15 mouse cellular contexts compared by ENCODE assay signal in the genomic region with DNA sequence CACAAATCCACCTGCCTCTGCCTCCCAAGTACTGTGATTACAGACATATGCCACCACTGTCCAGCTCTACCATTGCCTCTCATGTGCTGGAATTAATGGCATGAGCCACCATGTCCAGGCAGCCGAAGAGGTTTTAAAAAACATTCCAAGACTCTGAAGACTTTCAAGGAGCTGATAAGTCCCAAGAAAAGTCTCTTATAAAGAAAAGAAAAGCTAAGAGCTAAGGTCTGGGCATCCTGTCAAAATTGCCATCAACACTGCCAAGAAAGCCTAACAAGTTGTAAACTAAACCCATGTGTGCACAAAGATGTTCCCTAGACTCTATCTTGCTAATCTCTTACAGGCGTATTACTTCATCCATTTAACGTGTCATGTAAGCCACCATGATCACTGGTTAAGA. TPM values are rescaled to one million over a fixed set of nuclear protein-coding genes. Genes with fewer than 3 reads are reported as not detected.
DNase-seq lines count a peak whose midpoint lies in the region; ATAC-seq and TF ChIP-seq lines count a peak whose summit lies in the region.
"Had no signal": no experiment of that assay in that cellular context is flagged by ENCODE, and none has a peak within 500 bp of the region (broad histone marks: within the 10 kb centered on the region; RNA-seq: fewer than 3 reads in every experiment).

No protein-coding gene starts in this region.

- H3K4me1 ChIP-seq in heart, embryonic 10.5 days, result no peaks in the 10 kb centered on the region
- peaks cover 2% of the 10 kb centered on the region; the same call in 1 of the 2 replicates for H3K4me1 ChIP-seq in embryonic fibroblast, embryonic 13.5 days (ENCODE audit: control insufficient read depth, insufficient read depth, low read length)
- H3K4me1 ChIP-seq in hindbrain, embryonic 13.5 days (replicated peaks), result no peaks in the 10 kb centered on the region
- no peaks in the 10 kb centered on the region for H3K4me1 ChIP-seq in midbrain, embryonic 11.5 days (ENCODE audit: control insufficient read depth, insufficient read depth, low read length)
- H3K4me1 ChIP-seq: forebrain, embryonic 10.5 days; kidney, embryonic 15.5 days; midbrain, embryonic 15.5 days had no signal

- 82% methylated on average over 3 of the region's 3 CpGs for WGBS in heart, embryonic 10.5 days
- 95% methylated on average over 3 of the region's 3 CpGs for WGBS in hindbrain, embryonic 13.5 days
- WGBS in midbrain, embryonic 11.5 days, result 92% methylated on average over 3 of the region's 3 CpGs

- no peak overlapping the region for H3K4me2 ChIP-seq in hindbrain, embryonic 13.5 days
- H3K4me2 ChIP-seq in midbrain, embryonic 11.5 days, result no peak overlapping the region
- H3K4me2 ChIP-seq: kidney, embryonic 15.5 days; liver, embryonic 11.5 days; midbrain, embryonic 15.5 days had no signal

- TF ChIP-seq POLR2A in embryonic fibroblast, embryonic 13.5 days (IDR thresholded peaks at IDR 0.05; ENCODE audit: low read depth, low read length), result no peak

- no peaks in the 10 kb centered on the region for H3K9me3 ChIP-seq in heart, embryonic 10.5 days
- H3K9me3 ChIP-seq in hindbrain, embryonic 13.5 days, result no peaks in the 10 kb centered on the region
- H3K9me3 ChIP-seq in midbrain, embryonic 11.5 days (ENCODE audit: control insufficient read depth, low read length), result no peaks in the 10 kb centered on the region
- H3K9me3 ChIP-seq: forebrain, embryonic 10.5 days; kidney, embryonic 15.5 days; midbrain, embryonic 15.5 days had no signal

- intact Hi-C loops in heart, postnatal 14 days (cut with DNase I), result no loop called here

- peaks cover 61% of the 10 kb centered on the region for H3K36me3 ChIP-seq in heart, embryonic 10.5 days
- peaks cover 48% of the 10 kb centered on the region for H3K36me3 ChIP-seq in hindbrain, embryonic 13.5 days
- H3K36me3 ChIP-seq in midbrain, embryonic 11.5 days (ENCODE audit: control insufficient read depth, insufficient read depth, low read length), result peaks cover 10% of the 10 kb centered on the region; the same call in 1 of the 2 replicates

- no peaks in the 10 kb centered on the region for H3K27me3 ChIP-seq in heart, embryonic 10.5 days (ENCODE audit: insufficient read depth, poor library complexity, severe bottlenecking)
- no peaks in the 10 kb centered on the region for H3K27me3 ChIP-seq in hindbrain, embryonic 13.5 days
- no peaks in the 10 kb centered on the region for H3K27me3 ChIP-seq in midbrain, embryonic 11.5 days (ENCODE audit: control insufficient read depth, insufficient read depth, low read length)
- H3K27me3 ChIP-seq: kidney, embryonic 15.5 days; midbrain, embryonic 15.5 days had no signal

- H3K4me3 ChIP-seq in heart, embryonic 10.5 days, result no peak overlapping the region
- no peak overlapping the region for H3K4me3 ChIP-seq in embryonic fibroblast, embryonic 13.5 days (ENCODE audit: insufficient read depth, low read length)
- no peak overlapping the region for H3K4me3 ChIP-seq in hindbrain, embryonic 13.5 days
- no peak overlapping the region for H3K4me3 ChIP-seq in midbrain, embryonic 11.5 days (ENCODE audit: low read depth, low read length)
- H3K4me3 ChIP-seq: forebrain, embryonic 10.5 days; kidney, embryonic 15.5 days; midbrain, embryonic 15.5 days had no signal

- no peak overlapping the region for H3K9ac ChIP-seq in hindbrain, embryonic 13.5 days
- no peak overlapping the region for H3K9ac ChIP-seq in midbrain, embryonic 11.5 days (ENCODE audit: low read length)
- H3K9ac ChIP-seq: kidney, embryonic 15.5 days; midbrain, embryonic 15.5 days had no signal

- ATAC-seq in hindbrain, embryonic 13.5 days (ENCODE audit: low FRiP score), result no peak
- ATAC-seq in midbrain, embryonic 11.5 days (ENCODE audit: low FRiP score), result no peak
- ATAC-seq: activated CD4-positive, CD25-positive, alpha-beta regulatory T cell, adult 4 months; midbrain, embryonic 15.5 days had no signal

- no peak for TF ChIP-seq CTCF in embryonic fibroblast, embryonic 13.5 days (IDR thresholded peaks at IDR 0.05; ENCODE audit: borderline replicate concordance, insufficient read depth, low read length)

- no peak overlapping the region for H3K27ac ChIP-seq in heart, embryonic 10.5 days
- H3K27ac ChIP-seq in embryonic fibroblast, embryonic 13.5 days (ENCODE audit: insufficient read depth, low read length), result peak overlapping the region; percentile 72
- no peak overlapping the region for H3K27ac ChIP-seq in hindbrain, embryonic 13.5 days
- H3K27ac ChIP-seq in midbrain, embryonic 11.5 days (ENCODE audit: low read depth, low read length), result no peak overlapping the region
- H3K27ac ChIP-seq: forebrain, embryonic 10.5 days; kidney, embryonic 15.5 days; macrophage; midbrain, embryonic 15.5 days had no signal

- peak; percentile 15 to 43 for DNase-seq in heart, postnatal 14 days
- DNase-seq in heart, embryonic 10.5 days (ENCODE audit: low spot score), result no peak
- peak; percentile 83 for DNase-seq in adipocyte (ENCODE audit: low spot score)
- peak; percentile 45 for DNase-seq in lung, postnatal 10 days
- DNase-seq in midbrain, embryonic 11.5 days (ENCODE audit: low spot score, missing footprints), result no peak
- DNase-seq: cerebellum, adult 9-10 months; embryo, embryonic 11 days had no signal

RNA-seq across cellular contexts. Expression of a gene that starts 9.2 kb away (rescaled TPM):
- total RNA-seq in heart, postnatal 14 days (2021), result 10 to 100 TPM; 11.7 to 12.1 TPM
- 17.7 and 17.8 TPM in 2 replicates for polyA plus RNA-seq in heart, embryonic 10.5 days (2016; fragmentation: Nextera tagmentation; extraction: Ambion mirVana)
- 48.9 and 53.9 TPM in 2 replicates for polyA plus RNA-seq in embryonic fibroblast, embryonic 13.5 days (2011; ENCODE audit: insufficient read length, low read depth, missing spikeins)
- polyA plus RNA-seq in hindbrain, embryonic 13.5 days (2015; fragmentation: Nextera tagmentation; extraction: Ambion mirVana), result 17.8 and 20.9 TPM in 2 replicates
- polyA plus RNA-seq in midbrain, embryonic 11.5 days (2014; fragmentation: Nextera tagmentation; extraction: Ambion mirVana), result 23.9 and 28.1 TPM in 2 replicates

RNA-seq across cellular contexts. Expression of a gene that starts 9.4 kb away (rescaled TPM):
- 10 to 100 TPM; 18.2 to 18.7 TPM for total RNA-seq in heart, postnatal 14 days (2021)
- 39.1 and 39.2 TPM in 2 replicates for polyA plus RNA-seq in heart, embryonic 10.5 days (2016; fragmentation: Nextera tagmentation; extraction: Ambion mirVana)
- polyA plus RNA-seq in embryonic fibroblast, embryonic 13.5 days (2011; ENCODE audit: insufficient read length, low read depth, missing spikeins), result 141 and 146 TPM in 2 replicates
- polyA plus RNA-seq in hindbrain, embryonic 13.5 days (2015; fragmentation: Nextera tagmentation; extraction: Ambion mirVana), result 19.9 and 21.3 TPM in 2 replicates
- 20.1 and 26.0 TPM in 2 replicates for polyA plus RNA-seq in midbrain, embryonic 11.5 days (2014; fragmentation: Nextera tagmentation; extraction: Ambion mirVana)

RNA-seq across cellular contexts. Expression of a gene that starts 50.5 kb away (rescaled TPM):
- 1,000 to 10,000 TPM; 2,379 to 2,461 TPM for total RNA-seq in heart, postnatal 14 days (2021)
- 602 and 803 TPM in 2 replicates for polyA plus RNA-seq in heart, embryonic 10.5 days (2016; fragmentation: Nextera tagmentation; extraction: Ambion mirVana)
- 590 and 652 TPM in 2 replicates for polyA plus RNA-seq in embryonic fibroblast, embryonic 13.5 days (2011; ENCODE audit: insufficient read length, low read depth, missing spikeins)
- 506 and 512 TPM in 2 replicates for polyA plus RNA-seq in hindbrain, embryonic 13.5 days (2015; fragmentation: Nextera tagmentation; extraction: Ambion mirVana)
- polyA plus RNA-seq in midbrain, embryonic 11.5 days (2014; fragmentation: Nextera tagmentation; extraction: Ambion mirVana), result 391 and 404 TPM in 2 replicates

Comparison
In these comparisons a context has a peak if more than half of its experiments do, and no peak if none do; other contexts are left out.
1. DNase-seq: peak in heart, postnatal 14 days (2 of 2), adipocyte (single experiment) and lung, postnatal 10 days (single experiment); none in heart, embryonic 10.5 days (single experiment) and midbrain, embryonic 11.5 days (single experiment).